Mouse (Mus musculus): ENCODE results near the gene Gm8180. TPM values are rescaled to one million over a fixed set of nuclear protein-coding genes. Genes with fewer than 3 reads are reported as not detected.
"Not testable (repeated sequence)": the region's sequence is repeated elsewhere in the genome, so short reads cannot be mapped to it uniquely, and the experiment has no call there.

Gene Gm8180
- not detected in 2 replicates for polyA plus RNA-seq (2015; fragmentation: Nextera tagmentation; extraction: Ambion mirVana)

DNA sequence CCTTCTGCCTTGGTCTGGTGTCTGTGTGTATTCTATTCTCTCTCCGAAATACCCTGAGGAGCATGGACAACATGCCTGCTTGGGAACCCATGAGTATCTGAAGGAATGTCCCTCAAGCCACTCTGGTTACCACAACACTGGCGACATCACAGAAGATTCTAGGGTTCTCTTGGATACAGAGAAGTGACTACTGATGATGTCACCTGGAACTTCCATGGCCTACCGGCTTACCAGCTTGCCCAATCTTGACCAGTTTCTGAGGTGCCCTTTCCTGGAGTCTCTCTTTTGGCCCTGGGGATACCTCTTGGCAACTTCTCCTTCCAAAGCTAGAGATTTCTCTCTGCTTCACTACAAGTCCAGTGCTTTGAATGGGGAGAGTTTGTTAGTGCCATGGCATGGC, at the start of gene Gm8180:
TSS of gene Gm8180 (minus strand) at position 101 of the 400 bp plus-strand sequence.
- not testable (repeated sequence) for H3K4me2 ChIP-seq; H3K27me3 ChIP-seq; H3K4me3 ChIP-seq; H3K9ac ChIP-seq; H3K9me3 ChIP-seq; ATAC-seq (ENCODE audit: low FRiP score); H3K36me3 ChIP-seq; H3K4me1 ChIP-seq (replicated peaks); H3K27ac ChIP-seq
- 86% methylated on average over 3 of the region's 3 CpGs for WGBS

DNA sequence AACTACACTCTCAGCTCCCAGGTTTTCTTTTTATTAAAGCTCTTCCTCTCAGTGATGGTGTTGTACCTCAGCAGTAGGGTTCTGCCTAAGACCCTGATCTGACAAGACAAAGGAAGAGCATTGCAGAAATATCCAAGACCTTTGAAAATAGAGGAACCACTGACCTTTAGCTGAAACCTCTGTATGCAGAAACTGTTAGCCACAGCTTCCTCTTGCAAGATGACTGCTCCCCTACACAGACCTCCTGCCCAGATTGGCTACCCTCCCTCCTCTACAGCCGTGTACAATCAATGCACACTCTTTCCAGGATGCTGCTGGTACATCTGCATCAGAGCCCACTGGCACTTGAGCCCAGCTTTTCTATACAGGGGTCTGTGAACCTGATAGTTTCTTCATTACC, 45.8 kb upstream of the Gm8180 start:
- not testable (repeated sequence) for H3K27me3 ChIP-seq; ATAC-seq (ENCODE audit: low FRiP score)
- 81% methylated on average over 1 of the region's 1 CpGs for WGBS

DNA sequence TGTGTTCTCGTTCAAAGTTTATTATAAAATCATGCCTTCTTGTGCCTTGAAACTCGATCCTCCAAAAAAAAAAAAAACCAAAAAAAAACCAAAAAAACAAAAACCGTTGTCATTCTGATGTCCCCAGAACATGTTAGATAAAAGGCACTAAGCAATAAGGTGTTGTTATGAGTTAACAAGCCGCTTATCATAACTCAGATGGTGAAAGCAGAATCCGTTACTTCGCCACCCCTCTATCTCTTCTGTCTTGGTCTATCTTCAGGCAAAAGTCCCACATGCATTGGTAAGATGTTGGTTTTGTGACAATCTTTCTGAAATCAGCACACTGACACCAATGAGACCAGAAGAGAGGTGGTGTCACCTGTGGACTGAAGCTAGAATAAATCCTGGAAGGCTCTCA, 39.6 kb upstream of the Gm8180 start:
- not testable (repeated sequence) for H3K36me3 ChIP-seq; H3K4me3 ChIP-seq; H3K27ac ChIP-seq; H3K27me3 ChIP-seq; H3K9me3 ChIP-seq; ATAC-seq (ENCODE audit: low FRiP score); H3K4me2 ChIP-seq; H3K9ac ChIP-seq; H3K4me1 ChIP-seq (replicated peaks)
- 92% methylated on average over 6 of the region's 6 CpGs for WGBS

More for the DNA sequence above, 45.8 kb upstream of the Gm8180 start:
- H3K4me1 ChIP-seq (replicated peaks); H3K9ac ChIP-seq; H3K4me2 ChIP-seq; H3K4me3 ChIP-seq; H3K27ac ChIP-seq; H3K36me3 ChIP-seq; H3K9me3 ChIP-seq: not testable (repeated sequence)

DNA sequence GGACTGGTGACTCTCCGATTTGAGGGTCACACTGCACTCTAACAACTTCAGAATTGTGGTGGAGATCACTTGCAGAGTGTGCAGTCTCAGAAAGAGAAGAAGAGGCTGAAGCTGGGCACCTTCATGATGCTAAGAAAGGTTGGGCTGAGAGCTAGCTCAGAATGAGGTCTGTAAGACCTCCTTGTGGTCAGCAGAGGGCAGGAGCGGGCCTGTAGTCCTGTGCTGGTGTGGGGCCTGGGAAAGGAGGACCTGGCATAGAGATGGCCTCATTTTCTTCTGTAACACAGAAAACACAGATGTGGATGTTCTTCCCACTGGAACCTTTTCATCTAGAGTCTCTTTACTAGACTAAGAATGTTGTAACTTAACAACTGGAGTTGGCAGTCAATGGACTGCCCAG, 37.3 kb upstream of the Gm8180 start:
- H3K9ac ChIP-seq; H3K27ac ChIP-seq; ATAC-seq (ENCODE audit: low FRiP score); H3K36me3 ChIP-seq; H3K4me3 ChIP-seq; H3K9me3 ChIP-seq; H3K4me1 ChIP-seq (replicated peaks); H3K4me2 ChIP-seq; H3K27me3 ChIP-seq: not testable (repeated sequence)
- WGBS: 50% methylated on average over 1 of the region's 2 CpGs

DNA sequence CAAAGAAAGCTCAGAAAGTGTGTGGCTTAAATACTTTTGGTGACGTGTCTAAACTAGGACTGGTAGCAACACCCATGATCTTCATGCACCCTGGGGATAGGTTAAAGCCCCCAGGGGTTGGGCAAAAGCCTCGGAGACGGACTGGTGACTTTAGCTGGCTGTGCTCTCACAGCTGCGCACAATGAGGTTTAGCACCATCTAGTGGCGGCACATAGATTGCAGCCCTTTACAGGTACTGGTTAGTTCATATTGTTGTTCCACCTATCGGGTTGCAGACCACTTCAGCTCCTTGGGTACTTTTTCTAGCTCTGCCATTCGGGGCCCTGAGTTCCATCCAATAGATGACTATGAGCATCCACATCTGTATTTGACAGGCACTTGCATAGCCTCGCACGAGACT, 27.9 kb upstream of the Gm8180 start:
- WGBS: 74% methylated on average over 8 of the region's 9 CpGs
- H3K9ac ChIP-seq; H3K4me2 ChIP-seq; H3K36me3 ChIP-seq; H3K9me3 ChIP-seq; H3K27ac ChIP-seq; H3K4me3 ChIP-seq; ATAC-seq (ENCODE audit: low FRiP score); H3K27me3 ChIP-seq; H3K4me1 ChIP-seq (replicated peaks): not testable (repeated sequence)

DNA sequence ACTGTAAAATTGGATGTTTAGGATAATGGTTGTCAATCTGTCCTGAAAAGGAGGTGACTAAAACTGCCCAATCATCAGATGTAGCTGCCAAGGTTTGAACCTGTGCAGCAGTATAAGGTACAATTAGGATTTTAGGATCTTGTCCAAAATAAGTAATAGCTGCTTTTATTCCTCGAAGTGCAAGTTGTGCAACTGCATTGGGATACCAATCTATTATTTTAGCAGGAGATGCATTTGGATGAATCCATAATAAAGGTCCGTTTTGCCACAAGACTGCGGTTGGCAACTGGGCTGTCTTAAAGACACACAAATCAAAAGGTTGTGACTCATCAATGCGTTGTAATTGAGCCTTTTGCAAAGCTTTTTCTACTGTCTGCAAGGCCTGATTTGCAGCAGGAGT, 23.6 kb upstream of the Gm8180 start:
- H3K4me3 ChIP-seq; H3K4me2 ChIP-seq; ATAC-seq (ENCODE audit: low FRiP score); H3K9me3 ChIP-seq; H3K27ac ChIP-seq; H3K4me1 ChIP-seq (replicated peaks); H3K36me3 ChIP-seq; H3K9ac ChIP-seq; H3K27me3 ChIP-seq: not testable (repeated sequence)
- 70% methylated on average over 4 of the region's 4 CpGs for WGBS

DNA sequence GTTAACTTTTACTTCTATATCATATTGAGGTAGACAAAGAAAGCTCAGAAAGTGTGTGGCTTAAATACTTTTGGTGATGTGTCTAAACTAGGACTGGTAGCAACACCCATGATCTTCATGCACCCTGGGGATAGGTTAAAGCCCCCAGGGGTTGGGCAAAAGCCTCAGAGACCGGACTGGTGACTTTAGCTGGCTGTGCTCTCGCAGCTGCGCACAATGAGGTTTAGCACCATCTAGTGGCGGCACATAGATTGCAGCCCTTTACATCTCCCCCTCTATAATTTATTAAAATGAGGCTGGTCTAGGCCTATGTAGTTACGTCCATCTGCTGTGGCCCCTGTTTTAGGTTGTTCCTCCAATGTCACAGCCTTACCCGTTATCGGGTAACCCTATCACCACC, 19.9 kb upstream of the Gm8180 start:
- not testable (repeated sequence) for H3K4me1 ChIP-seq (replicated peaks); H3K27ac ChIP-seq; H3K9me3 ChIP-seq; H3K4me3 ChIP-seq; H3K27me3 ChIP-seq; ATAC-seq (ENCODE audit: low FRiP score); H3K4me2 ChIP-seq; H3K36me3 ChIP-seq; H3K9ac ChIP-seq
- 20% methylated on average over 7 of the region's 7 CpGs for WGBS

DNA sequence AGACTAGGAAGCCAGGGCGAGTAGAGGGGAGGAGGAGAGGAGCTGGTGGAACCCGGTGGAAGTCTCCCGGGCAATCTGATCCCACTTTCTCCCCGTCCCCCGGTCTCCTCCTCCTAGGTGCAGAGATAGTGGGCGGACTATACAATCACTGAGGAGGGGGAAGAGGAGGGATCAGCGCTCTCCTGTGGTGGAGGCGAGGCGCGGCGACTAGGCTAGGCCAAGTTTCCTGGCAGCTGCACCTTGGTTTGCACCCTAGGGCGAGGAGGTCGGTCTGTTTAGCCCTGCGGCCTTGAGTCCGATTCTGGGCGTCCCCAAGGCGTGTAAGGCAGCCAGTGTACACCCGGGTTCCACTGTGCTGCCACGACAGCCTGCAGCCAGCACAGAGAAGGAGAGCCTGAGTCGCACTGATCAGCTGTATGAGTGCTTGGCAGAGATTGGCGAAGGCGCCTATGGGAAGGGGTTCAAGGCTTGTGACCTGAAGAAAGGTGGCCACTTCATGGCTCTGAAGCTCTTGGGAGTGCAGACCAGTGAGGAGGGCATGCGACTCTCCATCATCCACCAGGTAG, 12.4 kb upstream of the Gm8180 start:
- WGBS: 13% methylated on average over 23 of the region's 23 CpGs
- not testable (repeated sequence) for H3K4me1 ChIP-seq (replicated peaks); H3K9me3 ChIP-seq; H3K27ac ChIP-seq; H3K27me3 ChIP-seq; H3K36me3 ChIP-seq
- Histone ChIP-seq H3K4me2 (peak overlapping the region; percentile 48), H3K4me3 (peak overlapping the region; percentile 20), H3K9ac (0 out of 2 replicates have a peak overlapping the region, but pooled peaks have one; percentile 24)
- ATAC-seq (ENCODE audit: low FRiP score): peak; percentile 80

DNA sequence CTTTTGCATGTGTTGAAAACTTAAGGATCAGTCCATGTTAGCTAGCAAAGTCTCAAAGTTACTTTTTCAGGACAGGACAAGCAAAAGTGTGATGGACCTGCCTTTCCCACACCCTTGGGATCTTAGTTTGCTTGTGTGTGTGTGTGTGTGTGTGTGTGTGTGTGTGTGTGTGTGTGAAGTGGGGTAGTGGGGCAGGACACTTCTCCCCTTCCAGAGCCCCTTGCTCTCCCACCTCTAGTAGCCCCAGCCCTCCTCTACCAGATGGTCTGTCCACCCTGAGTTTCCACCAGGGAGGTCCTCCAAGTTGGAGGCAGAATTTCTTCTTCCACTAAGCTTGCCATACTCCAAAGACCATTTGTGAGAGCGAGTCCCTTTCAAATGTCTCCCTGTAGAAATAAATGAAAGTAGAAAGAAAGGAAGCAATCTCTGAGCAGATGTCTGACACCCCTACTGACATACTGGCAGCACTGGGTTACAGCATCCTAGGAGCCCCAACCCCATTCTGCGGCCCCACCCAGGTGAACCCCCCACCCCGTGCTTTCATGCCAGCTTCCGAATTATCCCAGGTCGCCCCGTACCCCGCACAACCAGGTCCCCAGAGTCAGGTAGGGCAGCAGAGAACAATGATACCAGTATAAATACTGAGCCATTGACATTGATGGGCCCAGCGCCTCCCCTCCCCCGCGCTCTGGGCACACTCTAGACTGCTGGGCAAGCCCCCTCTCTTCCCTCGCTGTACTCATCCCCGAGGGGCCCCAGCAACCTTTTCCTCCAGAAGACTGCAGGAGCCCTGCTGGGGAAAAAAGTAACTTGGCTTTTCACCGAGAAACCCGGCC, 11.7 kb upstream of the Gm8180 start:
- H3K9ac ChIP-seq: 0 out of 2 replicates have a peak overlapping the region, but pooled peaks have one; percentile 24
- peak; percentile 86 for ATAC-seq (ENCODE audit: low FRiP score)
- peak overlapping the region; percentile 20 for H3K4me3 ChIP-seq
- H3K4me2 ChIP-seq: peak overlapping the region; percentile 48
- H3K27ac ChIP-seq: no peak overlapping the region
- peaks cover 9% of the 10 kb centered on the region for H3K4me1 ChIP-seq (replicated peaks)
- 20% methylated on average over 14 of the region's 14 CpGs for WGBS
- no peaks in the 10 kb centered on the region for H3K27me3 ChIP-seq
- no peaks in the 10 kb centered on the region for H3K36me3 ChIP-seq
- H3K9me3 ChIP-seq: no peaks in the 10 kb centered on the region

DNA sequence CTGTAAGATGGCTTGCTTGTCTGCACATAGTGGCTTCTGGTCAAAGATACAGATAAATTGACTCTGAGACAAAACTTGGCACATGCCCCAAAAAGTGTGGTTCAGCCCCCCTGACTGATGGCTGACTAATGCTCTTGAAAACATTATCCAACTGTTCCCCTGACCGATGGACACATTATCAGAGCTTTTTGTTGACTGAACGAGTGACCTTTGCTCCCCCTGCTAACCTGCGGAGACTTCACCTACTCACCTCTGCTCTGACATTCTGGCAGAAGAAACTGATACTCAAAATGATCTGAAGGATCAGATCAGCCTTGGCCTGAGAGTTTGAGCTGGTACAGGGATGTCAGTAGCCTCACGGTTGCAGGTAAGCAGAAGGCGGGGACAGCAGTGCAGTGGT, 9.3 kb upstream of the Gm8180 start:
- not testable (repeated sequence) for H3K4me1 ChIP-seq (replicated peaks); H3K36me3 ChIP-seq; H3K9me3 ChIP-seq; H3K4me3 ChIP-seq; ATAC-seq (ENCODE audit: low FRiP score); H3K27me3 ChIP-seq; H3K9ac ChIP-seq; H3K4me2 ChIP-seq; H3K27ac ChIP-seq
- 84% methylated on average over 5 of the region's 5 CpGs for WGBS

DNA sequence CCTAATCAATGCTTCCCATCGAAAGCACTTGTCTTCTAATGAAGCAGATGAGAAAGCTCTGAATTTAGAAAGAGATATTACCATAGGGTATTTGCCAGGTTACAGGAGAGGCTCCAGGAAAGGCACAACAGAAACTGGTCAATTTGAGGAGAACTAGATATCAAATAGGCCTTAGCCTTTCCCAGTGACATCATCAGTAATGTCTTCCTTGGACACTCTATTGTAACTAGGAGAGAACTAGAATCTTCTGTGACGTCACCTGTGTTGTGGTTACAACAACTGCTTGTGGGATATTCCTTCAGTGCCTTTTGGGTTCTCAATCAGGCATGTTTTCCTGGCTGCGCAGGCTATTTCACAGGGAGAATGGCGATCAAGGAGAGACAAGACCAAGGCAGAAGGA, 37.0 kb downstream of the Gm8180 start, which contains the start of gene Gm6526:
TSS of gene Gm6526 (plus strand) at position 301 of the 400 bp plus-strand sequence.
- H3K36me3 ChIP-seq; H3K9ac ChIP-seq; H3K4me3 ChIP-seq; H3K4me2 ChIP-seq; H3K9me3 ChIP-seq; ATAC-seq (ENCODE audit: low FRiP score); H3K27ac ChIP-seq; H3K27me3 ChIP-seq; H3K4me1 ChIP-seq (replicated peaks): not testable (repeated sequence)
- WGBS: 86% methylated on average over 4 of the region's 4 CpGs
